Mouse (Mus musculus): Measurements from ENCODE around the gene Arhgap31. TPM values are rescaled to one million over a fixed set of nuclear protein-coding genes. Genes with fewer than 3 reads are reported as not detected.

Arhgap31 gene
- total RNA-seq, 4 experiments from 2014 or later: 19.7 to 21.7 (median 20.6) TPM

GRCm38 (mm10) chr16:38608687-38609086, 104.4 kb downstream of the Arhgap31 start:
- no peak for DNase-seq (ENCODE audit: low spot score in 2 of 2)

DNA sequence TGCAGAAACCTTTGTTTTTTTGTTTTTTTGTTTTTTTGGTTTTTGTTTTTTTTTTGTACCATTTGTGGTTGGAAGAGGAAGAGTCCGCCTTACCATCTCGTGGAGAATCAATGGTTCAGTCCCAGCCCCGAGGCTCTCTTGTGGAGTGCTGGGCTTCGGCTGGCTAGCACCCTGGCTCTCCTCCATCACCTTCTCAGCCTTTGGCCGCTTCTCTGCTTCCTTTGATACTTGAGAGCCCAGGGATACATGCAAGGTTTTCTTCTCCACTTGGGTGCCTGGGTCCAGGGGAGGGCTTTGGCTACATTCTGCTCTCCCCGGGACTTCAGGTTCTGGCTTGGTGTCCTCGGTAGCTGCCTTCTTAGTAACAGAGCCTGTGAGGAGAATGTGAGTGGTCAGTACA, 106.6 kb downstream of the Arhgap31 start:
- no peak for DNase-seq (ENCODE audit: low spot score in 2 of 2)

GRCm38 (mm10) chr16:38602989-38603804, 109.9 kb downstream of the Arhgap31 start:
- peak; percentile 42 to 68 for DNase-seq (ENCODE audit: low spot score in 2 of 2)

- no peak for DNase-seq (ENCODE audit: low spot score in 2 of 2)
Measured at GRCm38 (mm10) chr16:38598986-38599680, 113.9 kb downstream of the Arhgap31 start.

DNA sequence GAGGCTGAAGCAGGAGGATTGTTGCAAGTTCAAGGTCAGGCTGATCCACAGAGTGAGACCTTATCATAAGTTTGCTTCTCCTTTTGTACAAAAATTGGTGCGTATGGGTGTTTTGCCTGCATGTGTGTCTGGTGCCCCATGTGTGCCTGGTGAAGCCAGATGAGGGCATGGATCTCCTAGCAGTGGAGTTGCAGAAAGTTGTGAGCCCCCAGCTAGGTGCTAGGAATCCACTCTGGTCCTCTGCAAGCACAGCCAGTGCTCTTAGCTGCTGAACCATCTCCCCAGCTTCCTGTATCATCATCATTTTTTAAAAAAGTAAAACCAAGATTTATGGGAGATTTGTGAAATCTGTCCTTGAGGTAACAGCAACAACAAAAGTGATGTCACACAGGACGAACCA, 116.4 kb downstream of the Arhgap31 start:
- no peak for DNase-seq (ENCODE audit: low spot score in 2 of 2)

DNA sequence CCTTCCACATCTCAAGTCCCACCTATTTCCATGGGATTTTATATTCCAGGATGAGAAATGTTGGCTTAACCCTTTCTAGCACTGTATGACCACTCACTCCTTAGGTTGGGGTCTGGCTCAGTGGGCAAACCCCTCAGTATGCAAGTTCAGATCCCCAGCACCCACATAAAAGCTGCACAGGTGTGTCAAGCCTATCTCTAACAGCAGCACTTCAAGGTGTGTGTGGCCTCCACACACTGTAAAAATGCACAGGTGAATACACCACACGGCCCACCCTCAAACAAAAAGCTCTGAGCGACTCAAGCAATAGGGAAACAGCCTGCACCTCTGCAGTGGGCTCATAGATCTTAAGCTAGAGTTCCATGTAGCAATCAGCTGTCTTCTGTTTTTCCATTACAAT, 117.0 kb downstream of the Arhgap31 start:
- DNase-seq (ENCODE audit: low spot score in 2 of 2): no peak

GRCm38 (mm10) chr16:38594435-38594834, 118.6 kb downstream of the Arhgap31 start:
- no peak for DNase-seq (ENCODE audit: low spot score in 2 of 2)

DNA sequence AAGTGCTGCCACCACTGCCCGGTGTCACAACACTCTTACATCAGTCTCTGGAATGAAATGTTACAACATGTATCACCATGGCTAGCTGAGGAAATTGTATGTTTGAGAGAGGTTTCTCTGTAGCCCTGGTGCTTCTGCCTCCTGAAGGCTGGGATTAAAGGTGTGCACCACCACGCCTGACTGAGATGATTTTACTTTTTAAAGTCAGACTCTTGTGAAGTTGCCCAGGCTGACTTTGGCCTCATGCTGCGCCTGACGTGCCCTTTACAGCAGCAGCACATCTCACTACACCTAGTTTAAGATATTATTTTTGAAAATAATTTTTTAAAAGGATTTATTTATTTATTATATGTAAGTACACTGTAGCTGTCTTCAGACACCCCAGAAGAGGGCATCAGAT, 120.1 kb downstream of the Arhgap31 start:
- DNase-seq (ENCODE audit: low spot score in 2 of 2): no peak

- no peak for DNase-seq (ENCODE audit: low spot score in 2 of 2)
Measured at GRCm38 (mm10) chr16:38592026-38592678, 120.9 kb downstream of the Arhgap31 start.

DNA sequence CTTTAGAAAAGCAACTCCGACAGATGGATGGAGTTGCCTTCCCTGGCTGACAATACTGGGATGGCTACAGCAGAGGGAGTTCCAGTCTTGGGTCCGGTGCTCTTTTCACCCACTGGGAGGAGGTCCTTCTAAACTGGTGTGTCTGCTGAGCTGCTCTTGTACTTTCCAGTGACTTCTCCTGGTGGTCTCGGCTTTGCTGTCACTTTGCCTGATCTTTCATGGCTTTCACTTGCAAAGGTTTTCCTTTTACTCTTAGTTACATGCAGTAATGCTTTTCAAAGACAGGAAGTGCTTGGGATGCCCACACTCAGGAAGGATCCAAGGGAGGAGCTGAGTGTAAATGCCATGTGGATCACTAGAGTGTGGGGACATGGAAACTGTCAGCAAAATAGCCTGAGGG, 121.6 kb downstream of the Arhgap31 start:
- no peak for DNase-seq (ENCODE audit: low spot score in 2 of 2)

DNA sequence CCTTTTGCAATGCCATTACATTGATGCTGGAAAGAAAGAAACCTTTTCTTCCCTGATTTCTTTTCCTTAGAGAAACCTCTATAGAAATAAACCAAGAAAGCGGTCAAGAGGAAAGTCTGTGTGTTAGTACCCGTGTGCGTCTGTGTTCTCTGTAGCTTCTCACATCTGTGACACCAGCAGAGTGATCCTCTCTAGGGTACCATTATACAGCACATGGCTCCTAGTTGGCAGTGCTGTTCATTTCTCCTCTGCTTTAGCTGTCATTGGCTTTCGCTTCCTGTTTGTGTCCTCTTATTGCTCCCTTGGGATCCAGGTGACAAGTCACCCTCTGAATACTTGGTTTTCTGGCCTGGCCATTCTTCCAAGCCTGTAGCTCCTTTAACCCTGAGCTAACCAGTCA, 125.5 kb downstream of the Arhgap31 start:
- no peak for DNase-seq (ENCODE audit: low spot score in 2 of 2)

DNA sequence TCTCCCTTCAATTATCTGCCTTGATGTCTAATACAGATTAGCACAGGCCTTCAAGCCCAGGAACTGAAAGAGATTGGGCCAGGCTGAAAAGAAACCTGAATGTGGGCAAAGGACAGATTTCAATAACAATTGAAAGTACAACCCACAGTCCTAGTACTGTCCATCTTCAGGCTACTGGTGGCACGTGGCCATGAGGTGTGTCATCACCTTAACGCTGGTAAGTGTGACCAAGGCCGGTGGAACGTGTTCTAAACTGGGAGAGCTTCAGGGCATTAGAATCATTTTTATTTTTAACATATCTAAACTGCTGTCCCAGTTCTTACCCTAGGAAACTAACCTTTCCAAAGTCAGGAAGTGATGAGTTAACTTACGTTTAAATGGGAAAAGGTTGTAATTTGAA, 125.9 kb downstream of the Arhgap31 start:
- DNase-seq (ENCODE audit: low spot score in 2 of 2): no peak

GRCm38 (mm10) chr16:38585186-38585585, 127.9 kb downstream of the Arhgap31 start:
- no peak for DNase-seq (ENCODE audit: low spot score in 2 of 2)

- DNase-seq (ENCODE audit: low spot score in 2 of 2): no peak
Measured at GRCm38 (mm10) chr16:38584761-38585160, 128.3 kb downstream of the Arhgap31 start.

GRCm38 (mm10) chr16:38571481-38571880, 141.6 kb downstream of the Arhgap31 start:
- no peak for DNase-seq (ENCODE audit: low spot score in 2 of 2)

DNA sequence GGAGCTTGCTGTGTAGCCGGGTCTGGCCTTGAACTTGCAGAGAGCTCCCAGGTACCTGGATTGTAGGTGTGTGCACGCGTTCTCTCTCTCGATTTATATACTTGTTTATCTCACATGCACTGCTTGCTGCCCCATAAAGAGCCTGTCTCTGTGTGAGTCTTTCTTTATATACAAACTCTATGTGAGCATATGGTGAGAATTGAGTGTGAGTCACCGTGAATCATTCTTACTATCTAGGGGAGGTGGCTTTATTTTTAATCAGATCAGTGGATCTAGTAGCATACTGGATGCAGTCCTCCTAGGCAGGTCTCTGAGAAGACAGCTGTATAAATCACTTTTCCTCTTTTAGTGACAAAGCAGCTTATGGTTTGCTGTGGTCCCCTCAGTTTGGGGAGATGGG, 144.9 kb downstream of the Arhgap31 start:
- DNase-seq (ENCODE audit: low spot score in 2 of 2): no peak

GRCm38 (mm10) chr16:38563516-38563915, 149.6 kb downstream of the Arhgap31 start:
- DNase-seq (ENCODE audit: low spot score in 2 of 2): no peak

DNA sequence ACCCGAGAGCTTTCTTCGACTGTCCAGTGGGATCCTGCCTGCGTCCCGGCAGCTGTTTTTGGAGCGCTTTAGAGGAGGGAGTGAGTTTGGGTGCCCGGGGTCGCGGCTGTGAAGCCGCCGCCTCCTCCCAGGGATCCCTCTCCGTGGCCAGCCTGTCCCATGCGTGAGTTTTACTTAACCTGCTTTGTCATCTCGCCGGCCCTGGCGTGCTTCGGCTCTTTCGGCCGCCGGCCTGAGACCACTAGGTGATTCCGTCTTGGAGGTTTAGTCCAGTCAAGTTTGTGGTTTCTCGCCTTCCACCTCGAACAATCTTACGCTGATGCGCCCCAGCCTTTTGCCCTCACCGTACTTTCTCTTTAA, 150.1 kb downstream of the Arhgap31 start:
- no peak for DNase-seq (ENCODE audit: low spot score in 2 of 2)

GRCm38 (mm10) chr16:38562131-38562967, 150.7 kb downstream of the Arhgap31 start:
- peak; percentile 91 to 96 for DNase-seq (ENCODE audit: low spot score in 2 of 2)

DNA sequence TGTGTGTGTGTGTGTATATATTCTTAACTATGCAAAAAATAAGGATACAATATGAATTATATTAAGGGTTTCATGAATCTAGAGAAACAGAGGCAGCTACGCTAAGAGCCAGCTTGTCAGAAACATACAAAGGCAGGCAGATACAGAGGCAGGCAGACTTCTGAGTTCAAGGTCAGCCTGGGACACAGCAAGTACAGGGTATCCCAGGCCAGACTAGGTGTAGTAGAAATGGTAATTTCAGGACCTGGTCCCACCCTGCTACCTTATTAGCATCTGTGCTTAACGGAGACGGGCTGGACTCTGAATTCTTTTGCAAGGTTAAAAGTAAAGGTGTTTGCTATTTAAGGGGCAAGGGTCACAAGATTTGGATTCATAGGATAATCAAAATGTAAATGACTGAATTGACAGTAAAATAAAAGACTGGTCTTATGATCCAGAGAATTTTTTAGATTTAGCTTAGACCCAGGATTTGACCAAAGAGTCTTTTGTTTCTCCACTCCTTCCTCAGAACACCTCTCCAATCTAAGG, 154.8 kb downstream of the Arhgap31 start, which contains the start of gene Tmem39a:
Tmem39a (plus strand) TSS at position 478 of the 528 bp plus-strand sequence.
- DNase-seq (ENCODE audit: low spot score in 2 of 2): no peak

DNA sequence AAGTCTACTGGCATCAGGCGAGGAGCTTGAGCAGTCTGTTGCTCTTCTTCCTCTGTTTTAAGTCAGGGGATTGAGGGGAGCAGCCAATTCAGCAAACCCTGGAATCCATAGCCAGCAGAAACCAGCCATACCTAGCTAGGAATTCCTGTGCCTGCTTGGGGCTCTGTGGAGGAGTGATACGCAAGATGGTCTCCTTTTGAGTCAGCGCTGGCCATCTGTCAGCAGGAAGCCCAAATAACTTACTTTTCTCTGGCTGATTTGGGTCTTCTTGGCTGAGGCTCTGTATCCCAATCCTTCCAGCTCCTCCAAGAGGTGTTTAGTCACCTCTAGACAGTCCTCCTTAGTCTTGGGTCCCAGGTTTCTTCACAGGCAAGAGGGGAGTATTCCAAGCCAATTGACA, 157.1 kb downstream of the Arhgap31 start:
- peak in 1 of 2 experiments; percentile 52 for DNase-seq (ENCODE audit: low spot score in 2 of 2)

Measured in layer of hippocampus, adult 8-10 months (tissue).